10 mouse cellular contexts compared by ENCODE assay signal in the genomic region with DNA sequence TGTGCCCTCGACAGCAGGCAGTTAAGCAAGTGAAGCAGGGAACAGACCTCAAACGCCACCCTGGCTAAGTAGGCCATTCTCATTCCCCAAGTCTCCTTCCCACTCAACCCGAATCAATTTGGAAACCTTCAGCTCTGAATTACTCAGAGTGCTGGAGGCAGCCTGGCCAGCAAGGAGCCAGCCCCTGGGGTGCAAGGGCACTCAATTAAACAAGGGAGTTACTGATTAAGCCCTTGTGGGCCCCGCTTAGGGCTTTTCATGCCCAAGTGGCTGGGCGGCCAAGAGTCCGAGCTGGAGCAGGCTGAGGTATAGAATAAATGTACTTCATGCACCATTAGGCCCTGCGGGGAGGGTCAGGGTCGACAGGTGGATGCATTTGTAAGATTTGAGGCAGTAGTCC. TPM values are rescaled to one million over a fixed set of nuclear protein-coding genes. Genes with fewer than 3 reads are reported as not detected.
A peak's percentile ranks its signal among the peaks of the same experiment; 100 is the strongest.
DNase-seq lines count a peak whose midpoint lies in the region; ATAC-seq lines count a peak whose summit lies in the region.
"Had no signal": no experiment of that assay in that cellular context is flagged by ENCODE, and none has a peak within 500 bp of the region (broad histone marks: within the 10 kb centered on the region; RNA-seq: fewer than 3 reads in every experiment).

No protein-coding gene starts in this region.

- 22% methylated on average over 8 of the region's 8 CpGs for WGBS in kidney, embryonic 16.5 days

- DNase-seq in cerebellum, adult 11-12 months = peak; percentile 2
- DNase-seq in right cerebral cortex, adult 18-20 months = peak; percentile 21
- no peak for DNase-seq in right cerebral cortex, postnatal 36 days (ENCODE audit: low spot score in 2 of 2)
- no peak for DNase-seq in T-cell, adult 2 months (ENCODE audit: low spot score)

- no peak overlapping the region for H3K4me2 ChIP-seq in kidney, embryonic 16.5 days (replicated peaks; ENCODE audit: low read depth, low read length)
- H3K4me2 ChIP-seq: embryonic facial prominence, embryonic 15.5 days; heart, embryonic 13.5 days had no signal

- ATAC-seq in cerebellum, adult (ENCODE audit: insufficient number of reproducible peaks, low FRiP score, low TSS enrichment) = no peak
- peak; percentile 97 for ATAC-seq in kidney, embryonic 16.5 days (ENCODE audit: low FRiP score, low TSS enrichment)
- no peak for ATAC-seq in granulocyte monocyte progenitor cell, adult 5-6 weeks (replicated peaks; ENCODE audit: poor library complexity, severe bottlenecking)
- no peak for ATAC-seq in CD4-positive, CD25-positive, alpha-beta regulatory T cell, adult 4 months

- H3K27me3 ChIP-seq in kidney, embryonic 16.5 days (ENCODE audit: insufficient read depth, low read length) = no peaks in the 10 kb centered on the region
- H3K27me3 ChIP-seq: embryonic facial prominence, embryonic 15.5 days; heart, embryonic 13.5 days had no signal

- peak overlapping the region; percentile 85 for H3K27ac ChIP-seq in kidney, embryonic 16.5 days (ENCODE audit: low read length)
- H3K27ac ChIP-seq: embryonic facial prominence, embryonic 15.5 days; heart, embryonic 13.5 days had no signal

- peaks cover 13% of the 10 kb centered on the region for H3K36me3 ChIP-seq in kidney, embryonic 16.5 days (ENCODE audit: insufficient read depth, low read length)
- H3K36me3 ChIP-seq: embryonic facial prominence, embryonic 15.5 days; heart, embryonic 13.5 days had no signal

- H3K4me1 ChIP-seq in kidney, embryonic 16.5 days (ENCODE audit: insufficient read depth, low read length) = peaks cover 12% of the 10 kb centered on the region
- H3K4me1 ChIP-seq: embryonic facial prominence, embryonic 15.5 days; heart, embryonic 13.5 days had no signal

- no peak overlapping the region for H3K9ac ChIP-seq in kidney, embryonic 16.5 days (replicated peaks; ENCODE audit: low read length)
- H3K9ac ChIP-seq: embryonic facial prominence, embryonic 15.5 days; heart, embryonic 13.5 days had no signal

- H3K9me3 ChIP-seq in kidney, embryonic 16.5 days (ENCODE audit: low read length) = no peaks in the 10 kb centered on the region
- H3K9me3 ChIP-seq: embryonic facial prominence, embryonic 15.5 days; heart, embryonic 13.5 days had no signal

- no peak overlapping the region for H3K4me3 ChIP-seq in kidney, embryonic 16.5 days (ENCODE audit: low read length)
- H3K4me3 ChIP-seq: embryonic facial prominence, embryonic 15.5 days; heart, embryonic 13.5 days had no signal

RNA-seq across cellular contexts. Expression of a gene that starts 44.5 kb away (rescaled TPM):
- polyA plus RNA-seq in kidney, embryonic 16.5 days (2015; fragmentation: Nextera tagmentation; extraction: Ambion mirVana) = 32.2 and 34.8 TPM in 2 replicates
- total RNA-seq in granulocyte monocyte progenitor cell, adult 5-6 weeks (2014; fragmentation: Nextera tagmentation) = not detected in 2 replicates
- total RNA-seq in granulocyte monocyte progenitor cell, adult 5-6 weeks (2017) = 0.15 and 1.7 TPM in 2 replicates
- polyA plus RNA-seq in CD4-positive, CD25-positive, alpha-beta regulatory T cell, adult 4 months (2017; shearing (Covaris generic)) = under 1 TPM; 0.06 to 0.98 TPM

Comparison
In these comparisons a context has a peak if more than half of its experiments do, and no peak if none do; other contexts are left out.
1. DNase-seq: peak in cerebellum, adult 11-12 months (single experiment) and right cerebral cortex, adult 18-20 months (single experiment); none in right cerebral cortex, postnatal 36 days (0 of 2) and T-cell, adult 2 months (single experiment).
2. RNA of a gene that starts 44.5 kb away (polyA plus RNA-seq): 32.2 to 34.8 TPM in kidney, embryonic 16.5 days; 0.06 to 0.98 TPM in CD4-positive, CD25-positive, alpha-beta regulatory T cell, adult 4 months; every median in the first group is over 10 times any median in the second.